Mouse (Mus musculus) megakaryocyte, embryonic 14.5 days (primary cell): ENCODE data around the gene Cers6. TPM values are rescaled to one million over a fixed set of nuclear protein-coding genes. Genes with fewer than 3 reads are reported as not detected.

Experiments
- H3K27me3 ChIP-seq: replicated peaks from 2 replicates; pipeline ENCODE3; 2012; ENCODE audit warnings: inconsistent platforms
- H3K36me3 ChIP-seq: replicated peaks from 2 replicates; pipeline ENCODE3; 2012; ENCODE audit warnings: low read length, inconsistent platforms, mixed read lengths
- H3K4me1 ChIP-seq: 2 replicates; pipeline ENCODE4 v1.6.1; 2012; ENCODE audit warnings: inconsistent platforms
- H3K4me3 ChIP-seq: replicated peaks from 2 replicates; pipeline ENCODE3; 2012; ENCODE audit warnings: moderate library complexity, mild to moderate bottlenecking, inconsistent platforms
- H3K9me3 ChIP-seq: 2 replicates; pipeline ENCODE4 v1.6.1; 2012; ENCODE audit warnings: inconsistent platforms
- FLI1 ChIP-seq: IDR thresholded peaks from 2 replicates; pipeline ENCODE4 v1.6.1; 2012; ENCODE audit warnings: low read length, inconsistent platforms, mixed read lengths
- GATA1 ChIP-seq: IDR thresholded peaks from 3 replicates; pipeline ENCODE4 v1.6.1; 2012; ENCODE audit warnings: mixed read lengths, low read length, inconsistent platforms, borderline replicate concordance
- polyA plus RNA-seq: library from polyadenylated mRNA; stranded (reverse); fragments of >175 nt; gene quantifications from 2 replicates; pipeline ENCODE4 v1.2.3, GENCODE M21; 2012; ENCODE audit warnings: low replicate concordance; ENCODE audit not compliant: insufficient read depth

The Cers6 gene
- polyA plus RNA-seq, 1 experiment = 3.2 TPM

DNA sequence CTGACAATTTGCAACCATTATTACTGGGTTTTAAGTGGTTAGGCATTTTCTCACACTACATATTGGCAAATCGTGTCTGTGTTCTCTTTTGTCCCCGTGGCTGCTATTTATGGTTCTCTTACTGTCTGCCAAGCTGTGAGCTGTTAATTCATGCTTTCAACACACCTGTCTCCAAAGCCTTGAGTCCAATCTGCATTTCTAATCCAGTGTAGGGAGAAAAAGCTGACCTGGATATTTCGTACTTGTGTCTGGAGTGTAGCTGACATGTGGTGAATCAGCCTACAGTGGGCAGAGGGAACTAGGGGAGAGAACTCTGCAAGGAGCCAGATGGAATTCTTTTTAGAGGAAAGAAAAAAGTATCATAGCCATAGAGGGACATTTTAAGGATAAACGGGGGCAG is 35.0 kb downstream of the Cers6 start:
- Histone ChIP-seq H3K4me1 (peaks cover 48% of the 10 kb centered on the region), H3K27me3 (no peaks in the 10 kb centered on the region), H3K4me3 (no peak overlapping the region), H3K9me3 (0 out of 2 replicates have a peak, but pooled peaks cover 3% of the 10 kb centered on the region), H3K36me3 (peaks cover 16% of the 10 kb centered on the region)
- TF ChIP-seq GATA1 (no peak), FLI1 (no peak)

DNA sequence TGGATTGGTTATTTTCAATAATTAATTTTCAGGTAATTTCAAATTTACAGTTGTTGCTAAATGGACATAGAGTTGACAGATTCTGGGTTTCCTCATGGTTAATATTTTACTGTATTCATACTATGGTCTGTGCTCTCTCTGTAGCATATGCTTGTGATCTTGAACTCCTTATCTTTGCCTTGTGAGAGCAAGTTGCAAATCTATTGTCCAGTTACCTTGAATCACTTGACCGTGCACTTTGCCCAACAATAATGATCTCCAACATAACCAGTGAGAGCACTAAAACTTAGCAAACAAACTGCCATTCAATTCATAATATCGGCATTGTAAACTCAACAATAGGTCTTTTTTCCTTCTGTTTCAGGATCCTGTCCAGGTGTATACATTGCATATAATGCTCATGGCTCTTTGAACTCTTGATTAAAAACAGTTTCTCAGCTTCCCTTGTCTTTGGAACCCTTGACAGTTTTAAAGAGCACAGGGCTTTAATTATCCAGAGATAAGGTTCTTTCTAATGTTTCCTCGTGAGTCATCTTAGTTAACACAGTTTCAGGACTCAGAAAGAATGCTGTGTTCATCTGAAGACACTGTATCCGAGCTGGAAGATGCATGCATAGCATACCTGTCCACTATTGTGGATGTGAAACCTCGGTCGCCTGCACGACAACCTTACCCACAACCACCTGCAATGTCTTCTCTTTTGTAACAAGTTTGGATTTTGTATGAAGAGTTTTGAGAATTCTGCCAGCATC is 38.7 kb downstream of the Cers6 start:
- Histone ChIP-seq H3K9me3 (0 out of 2 replicates have a peak, but pooled peaks cover 3% of the 10 kb centered on the region), H3K27me3 (no peaks in the 10 kb centered on the region), H3K4me1 (peaks cover 61% of the 10 kb centered on the region), H3K4me3 (no peak overlapping the region), H3K36me3 (peaks cover 19% of the 10 kb centered on the region)
- TF ChIP-seq GATA1 (no peak), FLI1 (no peak)

DNA sequence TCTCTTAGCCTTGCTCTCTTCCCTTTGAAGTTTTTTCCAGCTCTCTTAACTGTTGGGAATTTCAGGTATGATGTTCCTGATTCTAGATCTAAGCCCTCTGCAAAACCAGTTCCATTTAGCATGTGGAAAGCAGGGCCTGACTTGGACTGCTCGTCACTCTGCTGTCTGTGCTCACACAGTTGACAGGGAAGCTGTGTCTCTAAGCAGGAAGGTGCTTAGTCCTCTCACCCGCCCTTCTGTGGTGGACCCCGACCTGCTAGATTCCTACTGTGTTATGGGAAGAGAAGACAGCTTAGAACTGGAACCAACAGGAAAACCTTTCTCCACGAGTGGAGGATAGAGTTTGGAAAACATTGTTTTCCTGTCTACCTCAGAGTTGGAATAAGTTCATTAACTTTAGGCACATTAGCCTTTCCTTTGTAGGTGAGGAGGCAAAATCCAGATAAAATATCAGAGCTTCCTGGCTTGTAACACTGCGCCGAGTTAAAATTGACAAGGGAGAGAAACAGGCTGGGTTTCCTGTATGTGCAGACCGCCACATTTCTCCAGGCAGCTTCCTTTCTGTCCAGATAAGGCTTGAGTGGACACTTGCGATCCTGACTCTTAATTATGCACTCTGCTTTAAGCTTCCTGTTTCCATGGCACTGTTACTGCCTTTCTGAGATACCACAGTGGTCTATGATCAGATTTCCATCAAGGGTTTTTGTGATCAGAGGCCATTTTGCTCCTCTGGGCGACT is 39.6 kb downstream of the Cers6 start:
- TF ChIP-seq FLI1 (no peak), GATA1 (peak; percentile 16; the same call in 1 of the 3 replicates)
- Histone ChIP-seq H3K9me3 (0 out of 2 replicates have a peak, but pooled peaks cover 3% of the 10 kb centered on the region), H3K27me3 (no peaks in the 10 kb centered on the region), H3K4me1 (peaks cover 60% of the 10 kb centered on the region), H3K4me3 (peak overlapping the region; percentile 87), H3K36me3 (peaks cover 19% of the 10 kb centered on the region)

DNA sequence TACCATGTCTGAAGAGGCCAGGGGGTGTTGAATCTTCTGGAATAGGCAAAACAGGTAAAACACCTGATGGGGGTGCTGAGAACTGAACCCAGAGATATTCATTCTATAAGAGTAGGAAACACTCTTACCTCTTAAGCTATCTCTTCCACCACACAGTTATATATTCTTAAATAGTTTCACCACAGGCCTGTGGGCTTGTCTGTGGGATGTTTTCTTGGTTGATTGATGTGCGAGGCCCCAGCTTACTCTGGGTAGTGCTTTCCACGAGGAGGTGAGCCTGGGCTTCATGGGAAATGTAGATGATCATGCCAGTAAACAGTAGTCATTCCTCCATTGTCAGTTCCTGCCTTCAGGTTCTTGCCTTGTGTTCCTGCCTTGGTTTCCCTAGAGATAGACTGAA is 40.5 kb downstream of the Cers6 start:
- H3K36me3 ChIP-seq = peaks cover 21% of the 10 kb centered on the region
- no peak overlapping the region for H3K4me3 ChIP-seq
- TF ChIP-seq GATA1 (no peak), FLI1 (no peak)
- peaks cover 53% of the 10 kb centered on the region for H3K4me1 ChIP-seq
- H3K27me3 ChIP-seq = no peaks in the 10 kb centered on the region
- 0 out of 2 replicates have a peak, but pooled peaks cover 3% of the 10 kb centered on the region for H3K9me3 ChIP-seq

DNA sequence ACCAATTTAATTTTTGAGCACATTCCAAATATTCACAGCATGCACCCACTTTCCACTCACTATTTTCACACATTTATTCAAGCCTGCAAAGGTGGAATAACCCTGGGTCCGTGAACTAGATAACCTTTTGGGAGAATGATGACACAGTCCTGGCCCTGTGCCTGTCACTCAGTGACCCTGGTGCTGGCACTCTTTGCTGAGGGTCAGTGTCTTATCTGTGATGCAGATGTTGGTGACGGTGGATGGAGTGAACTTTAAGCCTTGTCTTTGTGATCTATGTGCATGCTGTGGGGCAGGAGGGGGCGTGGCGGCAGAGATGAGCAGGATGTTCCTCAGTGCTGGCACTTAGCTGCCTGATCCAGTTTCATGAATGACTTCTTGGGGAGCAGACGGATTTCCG is 41.3 kb downstream of the Cers6 start:
- TF ChIP-seq FLI1 (no peak), GATA1 (no peak)

DNA sequence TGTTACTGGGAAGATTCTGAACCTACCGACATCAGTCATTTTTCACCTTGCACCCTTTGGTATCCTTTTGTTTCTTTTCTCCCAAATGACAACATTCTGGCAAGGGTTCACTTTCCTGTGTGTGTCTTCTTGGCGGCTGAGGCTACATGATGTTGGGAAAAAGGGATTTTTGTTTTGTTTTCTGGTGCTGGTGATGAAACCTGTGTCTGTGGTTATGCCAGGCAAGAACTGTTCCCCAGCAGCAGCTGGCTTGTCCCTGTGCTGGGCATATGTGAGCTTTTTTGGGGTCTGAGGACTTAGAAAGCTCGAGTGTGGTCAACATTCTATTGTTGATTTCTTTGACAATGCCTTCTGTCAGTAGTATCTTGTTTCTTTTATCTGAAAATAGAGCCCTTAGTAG is 45.7 kb downstream of the Cers6 start:
- TF ChIP-seq GATA1 = no peak
- TF ChIP-seq FLI1 = no peak
- H3K36me3 ChIP-seq = peaks cover 7% of the 10 kb centered on the region
- no peaks in the 10 kb centered on the region for H3K9me3 ChIP-seq
- H3K27me3 ChIP-seq = no peaks in the 10 kb centered on the region
- peaks cover 51% of the 10 kb centered on the region for H3K4me1 ChIP-seq
- H3K4me3 ChIP-seq = no peak overlapping the region

More for the DNA sequence above, 41.3 kb downstream of the Cers6 start:
- Histone ChIP-seq H3K36me3 (peaks cover 17% of the 10 kb centered on the region), H3K9me3 (0 out of 2 replicates have a peak, but pooled peaks cover 3% of the 10 kb centered on the region), H3K27me3 (no peaks in the 10 kb centered on the region), H3K4me3 (no peak overlapping the region), H3K4me1 (peaks cover 53% of the 10 kb centered on the region)

DNA sequence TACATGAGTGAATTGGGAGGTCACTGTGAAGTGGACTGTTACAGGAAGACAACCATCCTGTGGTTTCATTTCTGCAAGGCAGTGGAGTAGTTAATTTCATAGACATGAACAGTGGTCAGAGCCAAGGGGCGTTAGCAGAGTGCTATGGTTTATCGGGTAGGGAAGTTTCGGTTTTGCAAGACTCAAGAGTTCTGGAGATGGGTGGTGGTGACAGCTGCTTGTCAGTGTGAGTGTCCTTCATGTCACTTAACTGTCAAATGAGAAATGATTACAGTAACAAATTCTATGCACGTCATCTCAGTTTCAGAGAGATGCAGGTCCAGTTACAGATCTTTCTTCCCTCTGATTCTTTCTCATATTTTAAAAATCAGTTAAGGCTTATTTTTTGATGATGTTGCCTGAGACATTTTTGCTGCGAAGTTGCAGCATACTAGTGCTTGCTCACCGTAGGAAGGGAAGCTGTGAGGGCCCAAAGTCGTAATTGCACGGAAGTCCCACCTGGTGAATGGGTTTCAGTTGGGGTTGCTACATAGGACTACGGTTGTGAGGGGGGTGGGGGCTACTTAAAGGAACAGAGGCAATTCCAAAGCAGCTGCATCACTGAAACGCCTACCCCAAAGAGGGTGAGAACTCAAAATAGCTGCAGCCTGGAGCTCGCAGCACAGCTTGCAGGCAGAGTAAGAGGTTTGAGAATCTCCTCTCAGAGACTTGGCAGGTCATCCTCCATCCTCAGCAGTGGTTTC is 46.7 kb downstream of the Cers6 start:
- Histone ChIP-seq H3K27me3 (no peaks in the 10 kb centered on the region), H3K36me3 (peaks cover 13% of the 10 kb centered on the region), H3K4me3 (peak overlapping the region; percentile 90), H3K4me1 (peaks cover 48% of the 10 kb centered on the region), H3K9me3 (no peaks in the 10 kb centered on the region)
- TF ChIP-seq FLI1 (no peak), GATA1 (no peak)

DNA sequence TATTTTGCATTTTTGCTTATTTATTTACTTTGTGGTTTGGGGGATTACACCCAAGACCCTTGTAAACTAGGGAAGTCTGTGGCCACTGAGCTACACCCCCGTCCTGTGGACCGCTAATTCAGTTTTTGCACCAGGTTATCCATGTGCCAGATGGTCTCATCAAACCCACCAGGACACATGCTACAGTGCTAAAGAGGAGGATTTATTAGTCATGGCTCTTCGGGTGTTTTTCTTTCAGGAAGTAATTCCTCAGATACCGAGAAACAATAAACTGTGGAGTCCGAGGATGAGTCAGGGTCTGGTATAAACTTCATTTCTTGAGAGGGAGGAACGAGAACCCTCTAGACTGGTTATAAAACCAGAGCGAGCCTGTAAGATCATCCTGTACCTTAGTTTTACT is 49.5 kb downstream of the Cers6 start:
- Histone ChIP-seq H3K36me3 (peaks cover 17% of the 10 kb centered on the region), H3K9me3 (no peaks in the 10 kb centered on the region), H3K4me1 (peaks cover 54% of the 10 kb centered on the region), H3K4me3 (no peak overlapping the region), H3K27me3 (no peaks in the 10 kb centered on the region)
- no peak for TF ChIP-seq GATA1
- no peak for TF ChIP-seq FLI1

DNA sequence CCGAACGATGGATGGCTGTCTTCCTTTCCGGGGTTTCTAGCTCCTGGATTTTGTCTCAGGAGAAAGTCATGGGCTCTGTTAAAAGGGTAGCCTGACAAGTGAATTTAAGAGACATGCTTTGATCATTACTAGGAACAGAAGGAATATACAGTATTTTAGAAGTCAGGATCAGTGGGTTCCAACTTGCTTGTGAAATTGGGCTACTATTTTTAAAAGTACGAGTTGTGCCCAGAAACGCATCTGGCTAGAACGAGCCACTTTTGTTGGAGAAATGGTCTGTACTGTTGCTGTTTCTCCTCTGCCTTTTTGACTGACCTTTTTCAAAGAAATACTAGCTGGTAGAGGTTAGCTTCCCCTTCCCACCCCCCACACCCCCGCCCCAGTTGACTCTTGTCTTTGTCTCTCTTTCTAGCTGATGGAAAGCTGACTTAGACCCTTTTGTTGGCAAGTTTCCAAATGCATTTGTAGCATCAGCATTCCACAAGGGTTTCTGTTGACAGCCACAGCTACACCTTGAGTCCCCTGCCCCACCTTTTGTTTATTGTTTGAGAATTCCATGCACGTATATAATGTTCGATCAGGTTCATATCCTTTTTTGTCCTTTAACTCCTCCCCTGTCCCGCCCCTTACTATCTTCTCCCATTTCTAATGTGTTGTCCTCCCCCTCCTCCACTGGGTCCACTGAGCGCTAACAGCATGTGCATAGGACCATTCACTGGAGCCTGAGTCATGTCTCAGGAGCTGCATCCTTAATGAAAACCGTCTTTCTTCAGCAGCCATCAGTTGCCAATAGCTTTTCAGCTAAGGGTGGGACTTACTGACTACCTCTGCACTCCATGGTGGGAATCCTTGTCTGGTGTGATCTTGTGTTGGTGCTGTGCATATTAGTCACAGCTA is 50.6 kb downstream of the Cers6 start:
- no peak for TF ChIP-seq GATA1
- no peak for TF ChIP-seq FLI1
- Histone ChIP-seq H3K4me3 (no peak overlapping the region), H3K4me1 (peaks cover 64% of the 10 kb centered on the region), H3K27me3 (no peaks in the 10 kb centered on the region), H3K9me3 (no peaks in the 10 kb centered on the region), H3K36me3 (peaks cover 15% of the 10 kb centered on the region)
